Mouse (Mus musculus) myocyte (in vitro differentiated cells): ENCODE results near the gene Brd3os.

Experiments used
- CEBPB ChIP-seq: IDR thresholded peaks from 2 replicates; pipeline ENCODE4 v1.6.1; 2011; ENCODE audit warnings: mild to moderate bottlenecking, moderate library complexity; ENCODE audit not compliant: poor library complexity, insufficient read depth, severe bottlenecking
- MYOD1 ChIP-seq, 3 experiments: IDR thresholded peaks; one replicate each; pipeline ENCODE4 v1.6.1; 2011; ENCODE audit warnings: control low read depth in 2 of 3, low read depth in 2 of 3, mild to moderate bottlenecking in 2 of 3, moderate library complexity in 1 of 3; ENCODE audit not compliant: insufficient read length in 2 of 3, control insufficient read depth in 1 of 3
- POLR2A ChIP-seq: IDR thresholded peaks from one replicate; pipeline ENCODE4 v1.6.1; 2011; ENCODE audit warnings: low read depth, mild to moderate bottlenecking, control low read depth, moderate library complexity; ENCODE audit not compliant: insufficient read length
- POLR2AphosphoS2 ChIP-seq: IDR thresholded peaks from one replicate; pipeline ENCODE4 v1.6.1; 2011; ENCODE audit warnings: low read depth, control low read depth; ENCODE audit not compliant: insufficient read length
- TCF12 ChIP-seq: IDR thresholded peaks from one replicate; pipeline ENCODE4 v1.6.1; 2011; ENCODE audit warnings: mild to moderate bottlenecking, control low read depth; ENCODE audit not compliant: poor library complexity, insufficient read depth, severe bottlenecking
- USF1 ChIP-seq: IDR thresholded peaks from one replicate; pipeline ENCODE4 v1.6.1; 2011; ENCODE audit warnings: low read depth, mild to moderate bottlenecking, control low read depth, moderate library complexity

DNA sequence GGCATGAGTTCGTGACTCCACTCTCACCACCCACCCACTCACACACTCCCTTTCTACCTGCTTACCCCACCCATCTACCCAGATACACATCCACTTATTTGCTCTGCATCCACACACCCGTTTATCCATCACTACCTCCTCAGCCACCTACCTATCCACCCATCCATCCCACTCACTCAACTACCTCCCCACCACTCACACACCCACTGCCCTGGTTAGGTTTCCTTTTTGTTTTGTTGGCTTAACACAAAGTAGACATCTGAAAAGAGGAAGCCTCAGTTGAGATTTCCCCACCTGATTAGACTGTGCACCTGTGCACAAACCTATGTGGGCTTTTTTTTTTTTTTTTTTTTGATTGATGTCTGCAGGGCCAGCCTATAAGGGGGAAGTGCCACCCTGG, 9.5 kb upstream of the Brd3os start:
- TF ChIP-seq MYOD1 (IDR thresholded peaks at IDR 0.05; ENCODE audit: control insufficient read depth in 1 of 3, insufficient read length in 2 of 3, low read depth in 2 of 3) (no peak), POLR2AphosphoS2 (no peak), POLR2A (no peak), CEBPB (no peak), USF1 (no peak), TCF12 (no peak)
